Comparison of ENCODE assay signal across 27 mouse cellular contexts in genomic region chr16:22296901-22297300, GRCm38 (mm10). TPM values are rescaled to one million over a fixed set of nuclear protein-coding genes. Genes with fewer than 3 reads are reported as not detected.
A peak's percentile ranks its signal among the peaks of the same experiment; 100 is the strongest.
DNase-seq lines count a peak whose midpoint lies in the region; ATAC-seq lines count a peak whose summit lies in the region.
"Had no signal": no experiment of that assay in that cellular context is flagged by ENCODE, and none has a peak within 500 bp of the region (broad histone marks: within the 10 kb centered on the region; RNA-seq: fewer than 3 reads in every experiment).

No protein-coding gene starts in this region.

- H3K4me3 ChIP-seq in megakaryocyte, embryonic 14.5 days (replicated peaks): peak overlapping the region; percentile 35
- H3K4me3 ChIP-seq: erythroblast, embryonic 14.5 days; gastrocnemius, adult 2 months; hindbrain, embryonic 10.5 days; limb, embryonic 12.5 days had no signal

- 0 out of 2 replicates have a peak, but pooled peaks cover 3% of the 10 kb centered on the region for H3K9me3 ChIP-seq in megakaryocyte, embryonic 14.5 days
- H3K9me3 ChIP-seq: G1E had no signal

- peaks cover 4% of the 10 kb centered on the region; the same call in 1 of the 2 replicates for H3K4me1 ChIP-seq in megakaryocyte, embryonic 14.5 days
- H3K4me1 ChIP-seq: hindbrain, embryonic 10.5 days; limb, embryonic 12.5 days had no signal

- H3K36me3 ChIP-seq in megakaryocyte, embryonic 14.5 days (replicated peaks; ENCODE audit: low read length): no peaks in the 10 kb centered on the region
- H3K36me3 ChIP-seq: G1E; hindbrain, embryonic 10.5 days; limb, embryonic 12.5 days had no signal

- no peak for ATAC-seq in megakaryocyte, adult 5-6 weeks (ENCODE audit: poor library complexity, severe bottlenecking)
- ATAC-seq: forebrain, embryonic 16.5 days; hindbrain, embryonic 16.5 days; lung, postnatal 0 days had no signal

- DNase-seq in adipocyte (ENCODE audit: low spot score): peak; percentile 21
- DNase-seq in adrenal gland, postnatal 25 days: peak; percentile 10
- DNase-seq in left cerebral cortex, adult 8-10 months (ENCODE audit: low spot score in 2 of 2): no peak
- DNase-seq in kidney, adult 8-10 months: no peak
- DNase-seq in layer of hippocampus, adult 9-11 months: no peak
- DNase-seq: cerebellum, adult 2 months; cerebellum, postnatal 14 days; gastrocnemius, adult 2 months; gastrocnemius, postnatal 36 days; heart, adult 18-20 months; heart, postnatal 14 days; kidney, adult 18-20 months; lung, postnatal 4 days; midbrain, embryonic 14.5 days; right cerebral cortex, postnatal 25 days; spleen, adult 18-20 months; thymus, adult 18-20 months; thymus, postnatal 36 days had no signal

- peaks cover 32% of the 10 kb centered on the region for H3K27me3 ChIP-seq in megakaryocyte, embryonic 14.5 days (replicated peaks)
- H3K27me3 ChIP-seq: limb, embryonic 12.5 days had no signal

RNA-seq across cellular contexts. Expression of gene Tra2b, which starts 31.1 kb away (rescaled TPM):
- polyA plus RNA-seq in megakaryocyte, embryonic 14.5 days (2012; ENCODE audit: insufficient read depth, low replicate concordance): 5.2 and 52.5 TPM in 2 replicates
- total RNA-seq in megakaryocyte, adult 5-6 weeks (2015): 181 and 212 TPM in 2 replicates
- 310 and 361 TPM in 2 replicates for total RNA-seq in megakaryocyte, adult 5-6 weeks (2017)
- total RNA-seq in adrenal gland, postnatal 25 days (2021): 103 and 117 TPM in 2 replicates
- 10 to 100 TPM; 65.9 to 76.8 (median 70.2) TPM for total RNA-seq in left cerebral cortex, adult 8-10 months (2022)

Comparison
In these comparisons a context has a peak if more than half of its experiments do, and no peak if none do; other contexts are left out.
1. DNase-seq: peak in adipocyte (single experiment) and adrenal gland, postnatal 25 days (single experiment); none in left cerebral cortex, adult 8-10 months (0 of 2), kidney, adult 8-10 months (0 of 2) and layer of hippocampus, adult 9-11 months (single experiment).